Mouse (Mus musculus): ENCODE measurements at regions not wholly inside any gene's neighbourhood (a gene's known extent, or its start where the extent isn't known, plus 50 kb on each side); places are given as distances from the start of the nearest gene placed in this dataset.
"Not testable (repeated sequence)": the region's sequence is repeated elsewhere in the genome, so short reads cannot be mapped to it uniquely, and the experiment has no call there.

GRCm38 (mm10) chr3:56928940-56929339, 372.8 kb downstream of the Tm4sf1 start:
- not testable (repeated sequence) for TF ChIP-seq UBTF (IDR thresholded peaks at IDR 0.05; ENCODE audit: borderline replicate concordance, insufficient read depth, low read depth, low read length); MAX (IDR thresholded peaks at IDR 0.05; ENCODE audit: low read length); EP300 (IDR thresholded peaks at IDR 0.05; ENCODE audit: low read depth in 1 of 2, low read length in 2 of 2); MXI1 (IDR thresholded peaks at IDR 0.05; ENCODE audit: low read depth, low read length)
